Mouse (Mus musculus): Measurements from ENCODE around the gene Prkcsh. TPM values are rescaled to one million over a fixed set of nuclear protein-coding genes. Genes with fewer than 3 reads are reported as not detected.

Prkcsh gene
- polyA plus RNA-seq, 1 experiment from 2014 or later: 93.9 TPM

GRCm38 (mm10) chr9:22028467-22028866 lies 25.9 kb downstream of the Prkcsh start:
- peaks cover 30% of the 10 kb centered on the region for H3K36me3 ChIP-seq (ENCODE audit: control insufficient read depth, insufficient read depth)
- H3K27me3 ChIP-seq (replicated peaks; ENCODE audit: control insufficient read depth, insufficient read depth, low read length): no peaks in the 10 kb centered on the region
- H3K9me3 ChIP-seq (ENCODE audit: control insufficient read depth, low read length): no peaks in the 10 kb centered on the region
- no peaks in the 10 kb centered on the region for H3K4me1 ChIP-seq (replicated peaks; ENCODE audit: control insufficient read depth, insufficient read depth, low read length)
- ATAC-seq: no peak
- no peak overlapping the region for H3K4me3 ChIP-seq (replicated peaks; ENCODE audit: low read length)
- no peak overlapping the region for H3K9ac ChIP-seq (replicated peaks; ENCODE audit: low read depth, low read length)
- 15% methylated on average over 7 of the region's 7 CpGs for WGBS
- H3K4me2 ChIP-seq (ENCODE audit: low read length): no peak overlapping the region
- no peak overlapping the region for H3K27ac ChIP-seq (ENCODE audit: low read length)

- no peaks in the 10 kb centered on the region for H3K27me3 ChIP-seq (replicated peaks; ENCODE audit: control insufficient read depth, insufficient read depth, low read length)
- no peak for ATAC-seq
- H3K4me3 ChIP-seq (replicated peaks; ENCODE audit: low read length): no peak overlapping the region
- peaks cover 2% of the 10 kb centered on the region for H3K4me1 ChIP-seq (replicated peaks; ENCODE audit: control insufficient read depth, insufficient read depth, low read length)
- H3K36me3 ChIP-seq (ENCODE audit: control insufficient read depth, insufficient read depth): peaks cover 37% of the 10 kb centered on the region
- H3K9ac ChIP-seq (replicated peaks; ENCODE audit: low read depth, low read length): no peak overlapping the region
- WGBS: 95% methylated on average over 9 of the region's 9 CpGs
- H3K4me2 ChIP-seq (ENCODE audit: low read length): no peak overlapping the region
- no peaks in the 10 kb centered on the region for H3K9me3 ChIP-seq (ENCODE audit: control insufficient read depth, low read length)
- H3K27ac ChIP-seq (ENCODE audit: low read length): no peak overlapping the region
Observed at GRCm38 (mm10) chr9:22030386-22030785, 27.8 kb downstream of the Prkcsh start.

GRCm38 (mm10) chr9:22035300-22036044 lies 32.9 kb downstream of the Prkcsh start:
- Histone ChIP-seq H3K27ac (ENCODE audit: low read length) (peak overlapping the region; percentile 41; the same call in 1 of the 2 replicates), H3K4me2 (ENCODE audit: low read length) (no peak overlapping the region), H3K27me3 (replicated peaks; ENCODE audit: control insufficient read depth, insufficient read depth, low read length) (no peaks in the 10 kb centered on the region), H3K4me1 (replicated peaks; ENCODE audit: control insufficient read depth, insufficient read depth, low read length) (peaks cover 15% of the 10 kb centered on the region), H3K9ac (replicated peaks; ENCODE audit: low read depth, low read length) (no peak overlapping the region), H3K36me3 (ENCODE audit: control insufficient read depth, insufficient read depth) (peaks cover 32% of the 10 kb centered on the region), H3K9me3 (ENCODE audit: control insufficient read depth, low read length) (no peaks in the 10 kb centered on the region), H3K4me3 (replicated peaks; ENCODE audit: low read length) (no peak overlapping the region)
- peak; percentile 31 for ATAC-seq
- 46% methylated on average over 6 of the region's 6 CpGs for WGBS

GRCm38 (mm10) chr9:22037826-22038225 lies 35.2 kb downstream of the Prkcsh start:
- Histone ChIP-seq H3K36me3 (ENCODE audit: control insufficient read depth, insufficient read depth) (peaks cover 28% of the 10 kb centered on the region), H3K4me2 (ENCODE audit: low read length) (no peak overlapping the region), H3K9ac (replicated peaks; ENCODE audit: low read depth, low read length) (no peak overlapping the region), H3K4me3 (replicated peaks; ENCODE audit: low read length) (no peak overlapping the region), H3K27me3 (replicated peaks; ENCODE audit: control insufficient read depth, insufficient read depth, low read length) (no peaks in the 10 kb centered on the region), H3K27ac (ENCODE audit: low read length) (no peak overlapping the region), H3K4me1 (replicated peaks; ENCODE audit: control insufficient read depth, insufficient read depth, low read length) (peaks cover 17% of the 10 kb centered on the region), H3K9me3 (ENCODE audit: control insufficient read depth, low read length) (no peaks in the 10 kb centered on the region)
- ATAC-seq: no peak
- 87% methylated on average over 10 of the region's 10 CpGs for WGBS

GRCm38 (mm10) chr9:22041832-22042231 lies 39.2 kb downstream of the Prkcsh start:
- ATAC-seq: no peak
- Histone ChIP-seq H3K9me3 (ENCODE audit: control insufficient read depth, low read length) (no peaks in the 10 kb centered on the region), H3K27me3 (replicated peaks; ENCODE audit: control insufficient read depth, insufficient read depth, low read length) (no peaks in the 10 kb centered on the region), H3K27ac (ENCODE audit: low read length) (no peak overlapping the region), H3K4me3 (replicated peaks; ENCODE audit: low read length) (no peak overlapping the region), H3K9ac (replicated peaks; ENCODE audit: low read depth, low read length) (no peak overlapping the region), H3K36me3 (ENCODE audit: control insufficient read depth, insufficient read depth) (no peaks in the 10 kb centered on the region), H3K4me2 (ENCODE audit: low read length) (no peak overlapping the region), H3K4me1 (replicated peaks; ENCODE audit: control insufficient read depth, insufficient read depth, low read length) (peaks cover 2% of the 10 kb centered on the region; the same call in 1 of the 2 replicates)
- WGBS: 70% methylated on average over 2 of the region's 2 CpGs

- Histone ChIP-seq H3K4me2 (ENCODE audit: low read length) (peak overlapping the region; percentile 26; the same call in 1 of the 2 replicates), H3K9me3 (ENCODE audit: control insufficient read depth, low read length) (no peaks in the 10 kb centered on the region), H3K27me3 (replicated peaks; ENCODE audit: control insufficient read depth, insufficient read depth, low read length) (no peaks in the 10 kb centered on the region), H3K4me1 (replicated peaks; ENCODE audit: control insufficient read depth, insufficient read depth, low read length) (peaks cover 34% of the 10 kb centered on the region), H3K9ac (replicated peaks; ENCODE audit: low read depth, low read length) (peak overlapping the region; percentile 19), H3K36me3 (ENCODE audit: control insufficient read depth, insufficient read depth) (no peaks in the 10 kb centered on the region), H3K4me3 (replicated peaks; ENCODE audit: low read length) (no peak overlapping the region), H3K27ac (ENCODE audit: low read length) (no peak overlapping the region)
- WGBS: 64% methylated on average over 9 of the region's 9 CpGs
- ATAC-seq: no peak
Observed at GRCm38 (mm10) chr9:22047329-22047728, 44.7 kb downstream of the Prkcsh start.

- Histone ChIP-seq H3K9ac (replicated peaks; ENCODE audit: low read depth, low read length) (peak overlapping the region; percentile 95), H3K4me3 (replicated peaks; ENCODE audit: low read length) (peak overlapping the region; percentile 90), H3K36me3 (ENCODE audit: control insufficient read depth, insufficient read depth) (no peaks in the 10 kb centered on the region), H3K27me3 (replicated peaks; ENCODE audit: control insufficient read depth, insufficient read depth, low read length) (no peaks in the 10 kb centered on the region), H3K27ac (ENCODE audit: low read length) (peak overlapping the region; percentile 96), H3K4me2 (ENCODE audit: low read length) (peak overlapping the region; percentile 93), H3K4me1 (replicated peaks; ENCODE audit: control insufficient read depth, insufficient read depth, low read length) (peaks cover 35% of the 10 kb centered on the region), H3K9me3 (ENCODE audit: control insufficient read depth, low read length) (no peaks in the 10 kb centered on the region)
- WGBS: 38% methylated on average over 11 of the region's 11 CpGs
- ATAC-seq: no peak
Observed at GRCm38 (mm10) chr9:22049315-22049714, 46.7 kb downstream of the Prkcsh start.

- Histone ChIP-seq H3K4me1 (replicated peaks; ENCODE audit: control insufficient read depth, insufficient read depth, low read length) (peaks cover 39% of the 10 kb centered on the region), H3K27ac (ENCODE audit: low read length) (peak overlapping the region; percentile 96), H3K4me2 (ENCODE audit: low read length) (peak overlapping the region; percentile 93), H3K36me3 (ENCODE audit: control insufficient read depth, insufficient read depth) (no peaks in the 10 kb centered on the region), H3K9ac (replicated peaks; ENCODE audit: low read depth, low read length) (peak overlapping the region; percentile 95), H3K9me3 (ENCODE audit: control insufficient read depth, low read length) (no peaks in the 10 kb centered on the region), H3K4me3 (replicated peaks; ENCODE audit: low read length) (peak overlapping the region; percentile 90), H3K27me3 (replicated peaks; ENCODE audit: control insufficient read depth, insufficient read depth, low read length) (no peaks in the 10 kb centered on the region)
- 15% methylated on average over 4 of the region's 4 CpGs for WGBS
- no peak for ATAC-seq
Observed at GRCm38 (mm10) chr9:22049721-22050270, 47.2 kb downstream of the Prkcsh start.

- under 1% methylated on average over 39 of the region's 43 CpGs for WGBS
- H3K27me3 ChIP-seq (replicated peaks; ENCODE audit: control insufficient read depth, insufficient read depth, low read length): no peaks in the 10 kb centered on the region
- ATAC-seq: peak; percentile 13
- peak overlapping the region; percentile 93 for H3K4me2 ChIP-seq (ENCODE audit: low read length)
- no peaks in the 10 kb centered on the region for H3K9me3 ChIP-seq (ENCODE audit: control insufficient read depth, low read length)
- H3K4me1 ChIP-seq (replicated peaks; ENCODE audit: control insufficient read depth, insufficient read depth, low read length): peaks cover 40% of the 10 kb centered on the region
- H3K36me3 ChIP-seq (ENCODE audit: control insufficient read depth, insufficient read depth): no peaks in the 10 kb centered on the region
- H3K9ac ChIP-seq (replicated peaks; ENCODE audit: low read depth, low read length): peak overlapping the region; percentile 95
- H3K4me3 ChIP-seq (replicated peaks; ENCODE audit: low read length): peak overlapping the region; percentile 90
- H3K27ac ChIP-seq (ENCODE audit: low read length): peak overlapping the region; percentile 96
Observed at GRCm38 (mm10) chr9:22050351-22050889, 47.8 kb downstream of the Prkcsh start.
